Mouse (Mus musculus): Measurements from ENCODE around the gene Gm12166. TPM values are rescaled to one million over a fixed set of nuclear protein-coding genes. Genes with fewer than 3 reads are reported as not detected.
"Not testable (repeated sequence)": the region's sequence is repeated elsewhere in the genome, so short reads cannot be mapped to it uniquely, and the experiment has no call there.

Gm12166 gene
- polyA plus RNA-seq, 1 experiment from 2014 or later: 2.0 TPM

- Histone ChIP-seq H3K36me3 (ENCODE audit: inconsistent target) (no peaks in the 10 kb centered on the region), H3K27ac (no peak overlapping the region), H3K4me3 (ENCODE audit: inconsistent target) (no peak overlapping the region), H3K79me2 (ENCODE audit: inconsistent target) (no peaks in the 10 kb centered on the region)
- WGBS (ENCODE audit: missing documents): 72% methylated on average over 5 of the region's 5 CpGs
Observed at GRCm38 (mm10) chr11:46054311-46054710, 2.2 kb upstream of the Gm12166 start.

DNA sequence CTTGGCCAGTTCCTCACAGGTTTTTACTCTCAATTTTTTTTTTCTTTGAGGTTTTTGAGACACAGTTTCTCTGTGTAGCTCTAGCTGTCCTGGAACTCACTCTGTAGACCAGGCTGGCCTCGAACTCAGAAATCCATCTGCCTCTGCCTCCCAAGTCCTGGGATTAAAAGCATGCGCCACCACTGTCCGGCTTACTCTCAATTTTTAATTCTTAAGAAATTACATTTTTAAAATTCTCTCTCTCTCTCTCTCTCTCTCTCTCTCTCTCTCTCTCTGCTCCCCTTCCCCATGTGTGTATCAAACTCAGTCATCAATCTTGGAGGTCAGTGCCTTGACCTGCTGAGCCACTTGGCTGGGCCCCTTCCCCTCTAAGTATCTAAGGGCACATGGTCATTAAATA lies 1.3 kb upstream of the Gm12166 start:
- H3K79me2 ChIP-seq (ENCODE audit: inconsistent target); H3K4me3 ChIP-seq (ENCODE audit: inconsistent target); H3K36me3 ChIP-seq (ENCODE audit: inconsistent target); H3K27ac ChIP-seq: not testable (repeated sequence)
- WGBS (ENCODE audit: missing documents): 97% methylated on average over 3 of the region's 3 CpGs

GRCm38 (mm10) chr11:46047264-46047663 lies 4.9 kb downstream of the Gm12166 start:
- Histone ChIP-seq H3K4me3 (ENCODE audit: inconsistent target) (no peak overlapping the region), H3K36me3 (ENCODE audit: inconsistent target) (no peaks in the 10 kb centered on the region), H3K27ac (no peak overlapping the region), H3K79me2 (ENCODE audit: inconsistent target) (no peaks in the 10 kb centered on the region)
- 100% methylated on average over 3 of the region's 3 CpGs for WGBS (ENCODE audit: missing documents)

- 87% methylated on average over 5 of the region's 5 CpGs for WGBS (ENCODE audit: missing documents)
- Histone ChIP-seq H3K4me3 (ENCODE audit: inconsistent target) (no peak overlapping the region), H3K79me2 (ENCODE audit: inconsistent target) (no peaks in the 10 kb centered on the region), H3K27ac (no peak overlapping the region), H3K36me3 (ENCODE audit: inconsistent target) (no peaks in the 10 kb centered on the region)
Observed at GRCm38 (mm10) chr11:46044781-46045180, 7.3 kb downstream of the Gm12166 start.

- no peaks in the 10 kb centered on the region for H3K36me3 ChIP-seq (ENCODE audit: inconsistent target)
- no peak overlapping the region for H3K27ac ChIP-seq
- no peaks in the 10 kb centered on the region for H3K79me2 ChIP-seq (ENCODE audit: inconsistent target)
- H3K4me3 ChIP-seq (ENCODE audit: inconsistent target): no peak overlapping the region
- 76% methylated on average over 12 of the region's 12 CpGs for WGBS (ENCODE audit: missing documents)
Observed at GRCm38 (mm10) chr11:46041607-46042267, 10.4 kb downstream of the Gm12166 start.

GRCm38 (mm10) chr11:46040841-46041556 lies 11.1 kb downstream of the Gm12166 start:
- H3K36me3 ChIP-seq (ENCODE audit: inconsistent target): no peaks in the 10 kb centered on the region
- H3K27ac ChIP-seq: no peak overlapping the region
- H3K79me2 ChIP-seq (ENCODE audit: inconsistent target): no peaks in the 10 kb centered on the region
- WGBS (ENCODE audit: missing documents): 82% methylated on average over 9 of the region's 9 CpGs
- no peak overlapping the region for H3K4me3 ChIP-seq (ENCODE audit: inconsistent target)

- Histone ChIP-seq H3K36me3 (ENCODE audit: inconsistent target) (no peaks in the 10 kb centered on the region), H3K79me2 (ENCODE audit: inconsistent target) (no peaks in the 10 kb centered on the region), H3K27ac (no peak overlapping the region), H3K4me3 (ENCODE audit: inconsistent target) (no peak overlapping the region)
- WGBS (ENCODE audit: missing documents): 45% methylated on average over 11 of the region's 11 CpGs
Observed at GRCm38 (mm10) chr11:46039335-46039734, 12.8 kb downstream of the Gm12166 start.

- Histone ChIP-seq H3K4me3 (ENCODE audit: inconsistent target) (no peak overlapping the region), H3K36me3 (ENCODE audit: inconsistent target) (no peaks in the 10 kb centered on the region), H3K79me2 (ENCODE audit: inconsistent target) (no peaks in the 10 kb centered on the region), H3K27ac (no peak overlapping the region)
- WGBS (ENCODE audit: missing documents): 87% methylated on average over 15 of the region's 15 CpGs
Observed at GRCm38 (mm10) chr11:46038901-46039300, 13.2 kb downstream of the Gm12166 start.

DNA sequence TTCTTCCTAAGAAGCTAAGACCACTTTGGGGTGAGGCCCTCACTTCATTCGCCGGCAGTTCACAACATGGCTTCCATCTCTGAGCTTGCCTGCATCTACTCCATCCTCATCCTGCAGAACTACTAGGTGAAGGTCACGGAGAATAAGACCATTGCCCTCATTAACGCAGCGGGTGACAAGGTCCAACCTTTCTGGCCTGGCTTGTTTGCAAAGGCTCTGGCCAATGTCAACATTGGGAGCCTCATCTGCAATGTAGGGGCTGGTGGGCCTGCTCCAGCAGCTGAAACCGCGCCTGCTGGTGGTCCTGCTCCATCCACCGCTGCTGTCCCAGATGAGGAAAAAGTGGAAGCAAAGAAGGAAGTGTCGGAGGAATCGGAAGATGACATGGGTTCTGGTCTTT lies 15.7 kb downstream of the Gm12166 start:
- no peaks in the 10 kb centered on the region for H3K79me2 ChIP-seq (ENCODE audit: inconsistent target)
- H3K36me3 ChIP-seq (ENCODE audit: inconsistent target): no peaks in the 10 kb centered on the region
- H3K4me3 ChIP-seq (ENCODE audit: inconsistent target): no peak overlapping the region
- 98% methylated on average over 10 of the region's 10 CpGs for WGBS (ENCODE audit: missing documents)
- no peak overlapping the region for H3K27ac ChIP-seq

DNA sequence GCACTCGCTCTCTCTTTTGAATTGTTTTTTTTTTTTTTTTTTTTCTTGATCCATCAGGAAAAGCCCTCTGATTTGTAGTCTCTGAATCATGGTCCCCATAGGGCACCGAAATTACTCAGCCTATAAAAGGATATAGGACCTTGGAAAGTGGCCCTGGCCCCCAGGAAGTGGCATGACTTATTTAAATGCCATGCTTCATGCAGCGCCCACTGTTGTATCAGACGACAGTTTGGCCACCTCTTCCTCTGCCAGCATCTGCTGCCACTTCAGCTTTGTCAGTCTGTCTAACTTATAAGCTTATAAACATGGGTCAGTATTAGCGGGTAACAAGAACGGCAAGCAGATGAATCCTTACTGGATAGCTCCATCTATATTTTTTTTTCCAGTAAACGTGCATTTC lies 19.2 kb downstream of the Gm12166 start:
- H3K27ac ChIP-seq: no peak overlapping the region
- no peaks in the 10 kb centered on the region for H3K36me3 ChIP-seq (ENCODE audit: inconsistent target)
- H3K4me3 ChIP-seq (ENCODE audit: inconsistent target): no peak overlapping the region
- no peaks in the 10 kb centered on the region for H3K79me2 ChIP-seq (ENCODE audit: inconsistent target)
- WGBS (ENCODE audit: missing documents): 86% methylated on average over 7 of the region's 7 CpGs

GRCm38 (mm10) chr11:46031470-46031869 lies 20.7 kb downstream of the Gm12166 start:
- no peaks in the 10 kb centered on the region for H3K79me2 ChIP-seq (ENCODE audit: inconsistent target)
- no peaks in the 10 kb centered on the region for H3K36me3 ChIP-seq (ENCODE audit: inconsistent target)
- no peak overlapping the region for H3K27ac ChIP-seq
- WGBS (ENCODE audit: missing documents): 38% methylated on average over 3 of the region's 3 CpGs
- no peak overlapping the region for H3K4me3 ChIP-seq (ENCODE audit: inconsistent target)

- no peaks in the 10 kb centered on the region for H3K79me2 ChIP-seq (ENCODE audit: inconsistent target)
- no peak overlapping the region for H3K4me3 ChIP-seq (ENCODE audit: inconsistent target)
- no peaks in the 10 kb centered on the region for H3K36me3 ChIP-seq (ENCODE audit: inconsistent target)
- 87% methylated on average over 2 of the region's 2 CpGs for WGBS (ENCODE audit: missing documents)
- no peak overlapping the region for H3K27ac ChIP-seq
Observed at GRCm38 (mm10) chr11:46030026-46030425, 22.1 kb downstream of the Gm12166 start.

DNA sequence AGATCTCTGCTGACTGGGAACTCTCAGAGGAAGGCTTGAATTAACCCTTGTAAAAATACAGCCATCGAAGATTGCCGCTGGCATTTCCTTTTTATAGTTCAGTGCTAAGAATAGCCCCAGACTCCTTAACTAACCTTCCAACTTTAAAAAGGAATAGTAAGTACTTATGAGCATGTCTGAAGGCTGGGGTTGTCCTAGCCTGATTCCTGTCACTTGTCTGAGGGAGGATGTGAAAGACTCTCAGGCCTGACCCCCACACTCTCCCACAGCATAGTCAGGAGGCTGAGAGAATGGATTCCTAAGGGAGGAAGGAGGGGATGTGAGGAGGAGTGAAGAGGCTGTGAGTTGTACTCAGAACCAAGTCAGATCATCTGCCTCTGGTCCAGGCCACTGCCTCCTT lies 22.6 kb downstream of the Gm12166 start:
- Histone ChIP-seq H3K36me3 (ENCODE audit: inconsistent target) (no peaks in the 10 kb centered on the region), H3K4me3 (ENCODE audit: inconsistent target) (no peak overlapping the region), H3K79me2 (ENCODE audit: inconsistent target) (no peaks in the 10 kb centered on the region), H3K27ac (no peak overlapping the region)
- 62% methylated on average over 2 of the region's 2 CpGs for WGBS (ENCODE audit: missing documents)

- 90% methylated on average over 5 of the region's 6 CpGs for WGBS (ENCODE audit: missing documents)
- Histone ChIP-seq H3K36me3 (ENCODE audit: inconsistent target) (no peaks in the 10 kb centered on the region), H3K79me2 (ENCODE audit: inconsistent target) (no peaks in the 10 kb centered on the region), H3K27ac (no peak overlapping the region), H3K4me3 (ENCODE audit: inconsistent target) (no peak overlapping the region)
Observed at GRCm38 (mm10) chr11:46027952-46028814, 23.9 kb downstream of the Gm12166 start.

DNA sequence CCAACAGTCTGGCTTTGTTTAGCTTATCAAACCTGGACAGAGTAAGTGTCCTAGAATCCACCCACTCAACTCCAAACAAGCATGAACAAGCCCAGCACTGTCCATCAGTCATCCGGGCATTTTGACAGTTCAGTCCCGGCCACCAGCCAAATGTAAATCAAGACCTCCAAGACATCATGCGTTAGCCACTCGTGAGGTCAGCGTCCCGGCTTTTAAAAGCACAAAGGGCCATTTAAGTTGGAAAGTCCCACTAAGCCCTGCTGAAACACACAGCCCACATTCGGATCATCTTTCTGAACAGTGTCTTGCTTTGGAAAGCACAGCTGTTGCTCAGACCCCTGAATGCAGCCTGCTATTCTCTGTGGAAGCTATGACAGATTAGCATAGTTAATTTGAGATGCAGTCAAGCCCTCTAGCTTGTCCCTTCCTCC lies 26.1 kb downstream of the Gm12166 start:
- H3K4me3 ChIP-seq (ENCODE audit: inconsistent target): no peak overlapping the region
- WGBS (ENCODE audit: missing documents): 92% methylated on average over 7 of the region's 7 CpGs
- no peak overlapping the region for H3K27ac ChIP-seq

More for the DNA sequence above, 26.1 kb downstream of the Gm12166 start:
- H3K79me2 ChIP-seq (ENCODE audit: inconsistent target): no peaks in the 10 kb centered on the region
- no peaks in the 10 kb centered on the region for H3K36me3 ChIP-seq (ENCODE audit: inconsistent target)

All from macrophage (primary cell).